Mouse (Mus musculus): ENCODE results near the gene Pcsk5. TPM values are rescaled to one million over a fixed set of nuclear protein-coding genes. Genes with fewer than 3 reads are reported as not detected.

Gene Pcsk5
- total RNA-seq, 2 experiments from 2014 or later: 2.6 to 2.9 TPM

DNA sequence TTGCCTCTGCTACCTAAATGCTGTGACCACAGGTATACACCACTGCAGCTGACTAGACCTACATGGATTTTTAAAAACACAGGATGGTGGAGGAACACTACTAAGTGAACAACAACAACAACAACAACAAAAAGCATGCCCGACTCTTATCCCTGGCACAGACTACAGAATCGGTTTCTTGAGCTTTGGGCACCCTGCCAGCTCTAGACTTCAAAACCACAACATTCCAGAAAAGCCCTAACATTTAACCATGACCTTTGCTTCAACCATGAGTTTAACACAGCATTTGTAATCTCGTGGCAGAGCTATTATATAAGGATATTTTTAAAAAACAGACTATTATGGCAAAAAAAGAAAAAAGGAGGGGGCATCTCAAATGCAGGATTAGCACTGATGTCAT, 84.6 kb downstream of the Pcsk5 start:
- no peak for DNase-seq (ENCODE audit: low spot score)
- intact Hi-C loops (cut with DNase I): no loop called here

DNA sequence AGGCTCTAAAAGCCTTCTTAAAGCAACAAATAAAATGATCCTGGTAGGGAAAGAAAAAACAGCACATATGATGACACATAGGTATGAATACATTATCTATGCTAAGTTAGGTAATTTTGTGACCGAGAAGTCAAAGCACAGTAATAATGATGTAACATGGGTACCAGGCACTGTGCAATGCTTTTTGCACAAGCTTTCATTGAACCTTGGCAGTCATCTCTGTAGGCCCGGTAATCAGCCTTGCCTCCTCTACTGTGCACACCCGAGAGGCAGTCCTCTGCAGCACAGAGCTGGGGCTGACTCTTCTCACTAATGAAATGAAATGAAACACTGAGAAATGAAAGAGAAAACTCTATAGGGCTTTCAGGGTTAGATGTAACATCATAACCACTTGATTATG, 89.1 kb downstream of the Pcsk5 start:
- intact Hi-C loops (cut with DNase I): no loop called here
- no peak for DNase-seq (ENCODE audit: low spot score)

DNA sequence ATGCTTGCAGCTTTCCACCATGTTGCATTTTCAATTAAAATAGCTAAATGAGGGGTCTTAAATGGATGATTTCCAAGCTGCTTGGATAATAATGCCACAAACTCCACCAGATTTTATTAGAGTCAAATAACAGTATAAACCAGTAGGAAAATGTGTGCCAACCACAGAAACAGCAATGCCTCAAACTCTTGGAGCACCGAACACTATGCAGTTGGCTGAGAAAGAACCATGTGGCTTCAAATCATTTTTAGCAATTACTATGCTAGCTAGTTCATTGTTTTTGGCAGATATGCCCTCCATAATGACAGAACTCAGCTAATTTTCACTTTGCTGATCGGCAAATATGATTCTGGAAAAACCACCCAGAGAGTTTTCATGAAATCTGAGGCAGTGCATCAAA, 92.1 kb downstream of the Pcsk5 start:
- no peak for DNase-seq (ENCODE audit: low spot score)
- intact Hi-C loops (cut with DNase I): no loop called here

DNA sequence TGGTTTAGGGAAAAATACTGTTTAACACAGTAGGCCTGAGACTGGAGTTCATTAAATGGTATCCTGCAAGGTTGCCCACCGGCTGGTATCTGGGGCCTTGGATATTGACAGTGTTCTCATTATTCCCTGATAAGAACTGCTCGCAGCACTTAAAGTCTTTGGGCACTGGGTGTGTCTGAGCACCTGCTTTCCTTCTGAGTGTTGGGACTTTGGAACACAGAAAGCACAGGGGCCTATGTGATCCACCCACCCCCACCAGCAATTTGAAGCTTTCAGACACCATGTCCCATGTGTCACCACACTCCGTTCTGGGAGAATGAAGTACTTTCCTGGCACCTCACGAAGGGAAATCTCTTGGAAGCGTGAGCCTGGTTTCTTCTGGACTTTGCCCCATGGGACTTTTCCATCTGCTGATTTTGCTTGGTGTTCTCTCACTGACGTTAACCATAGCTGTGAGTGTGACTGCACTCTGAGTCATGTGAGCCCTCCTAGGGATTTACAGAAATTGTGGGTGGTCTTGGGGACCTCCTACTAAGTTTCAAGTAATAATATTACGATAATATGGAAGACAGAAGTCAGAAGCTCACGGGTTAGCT, 92.9 kb downstream of the Pcsk5 start:
- intact Hi-C loops (cut with DNase I): no loop called here
- DNase-seq (ENCODE audit: low spot score): no peak

DNA sequence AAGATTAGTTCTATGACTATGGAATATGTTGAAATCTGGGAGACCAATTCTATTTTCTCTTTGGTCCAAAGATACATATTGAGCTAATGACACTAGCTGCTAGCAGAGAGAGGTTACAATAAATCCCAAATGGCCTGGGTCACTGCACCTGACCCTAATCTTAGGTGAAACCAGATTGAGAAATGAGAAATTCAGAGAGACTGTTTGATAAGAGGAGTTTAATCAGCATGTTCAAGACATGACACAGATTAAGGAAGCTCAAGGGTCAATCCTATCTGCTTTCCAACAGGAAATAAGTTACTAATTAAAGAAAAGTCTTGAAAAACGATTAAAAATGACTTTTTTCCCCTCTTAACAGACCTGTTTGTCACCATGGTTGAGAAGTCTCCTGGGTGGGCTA, 96.0 kb downstream of the Pcsk5 start:
- intact Hi-C loops (cut with DNase I): no loop called here
- DNase-seq (ENCODE audit: low spot score): no peak

DNA sequence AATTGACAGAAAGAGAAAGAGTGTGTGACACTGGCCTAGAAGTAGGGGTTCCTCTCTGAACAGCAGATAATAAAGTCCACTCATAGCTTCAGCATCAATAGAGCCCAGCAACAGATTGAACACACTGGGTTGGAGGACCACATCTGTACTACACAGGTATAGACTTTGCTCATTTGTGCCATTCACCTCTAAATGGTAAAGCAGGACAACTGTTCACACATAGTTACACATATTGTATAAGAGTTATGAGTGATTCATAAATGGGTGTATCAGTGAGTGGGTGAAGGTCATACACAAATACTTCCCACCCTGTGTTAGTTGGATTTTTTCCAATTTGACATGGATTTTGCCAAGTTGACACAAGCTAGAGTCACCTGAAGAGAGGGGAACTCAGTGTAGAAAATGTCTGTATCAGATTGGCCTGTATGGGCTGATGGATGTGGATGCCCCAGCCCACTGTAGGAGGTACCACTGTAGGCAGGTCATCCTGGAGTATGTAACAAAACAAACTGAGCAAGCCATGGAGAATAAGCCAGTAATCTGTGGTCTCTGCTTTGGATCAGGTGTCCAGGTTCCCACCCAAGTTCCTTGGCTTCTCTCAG, 104.7 kb downstream of the Pcsk5 start:
- DNase-seq (ENCODE audit: low spot score): no peak
- intact Hi-C loops (cut with DNase I): no loop called here

DNA sequence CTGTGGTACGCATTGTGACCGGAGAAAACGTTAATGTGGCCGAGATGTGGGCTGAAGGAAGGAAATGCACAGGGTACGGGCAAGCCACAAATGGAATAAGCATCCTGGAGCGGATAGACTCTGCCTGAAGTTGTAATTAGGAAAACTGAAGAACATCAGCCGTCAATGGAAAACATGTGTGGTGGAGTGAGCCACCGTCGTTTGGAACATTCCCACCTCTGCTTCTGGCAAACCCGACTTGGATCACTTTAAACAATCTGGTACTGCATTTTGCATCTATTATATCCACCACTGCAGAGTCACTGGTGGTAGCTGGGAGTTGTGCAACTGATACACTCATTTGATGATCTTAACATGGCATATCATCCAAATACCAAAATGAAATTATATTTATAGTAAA, 120.4 kb downstream of the Pcsk5 start:
- no peak for DNase-seq (ENCODE audit: low spot score)
- intact Hi-C loops (cut with DNase I): no loop called here

DNA sequence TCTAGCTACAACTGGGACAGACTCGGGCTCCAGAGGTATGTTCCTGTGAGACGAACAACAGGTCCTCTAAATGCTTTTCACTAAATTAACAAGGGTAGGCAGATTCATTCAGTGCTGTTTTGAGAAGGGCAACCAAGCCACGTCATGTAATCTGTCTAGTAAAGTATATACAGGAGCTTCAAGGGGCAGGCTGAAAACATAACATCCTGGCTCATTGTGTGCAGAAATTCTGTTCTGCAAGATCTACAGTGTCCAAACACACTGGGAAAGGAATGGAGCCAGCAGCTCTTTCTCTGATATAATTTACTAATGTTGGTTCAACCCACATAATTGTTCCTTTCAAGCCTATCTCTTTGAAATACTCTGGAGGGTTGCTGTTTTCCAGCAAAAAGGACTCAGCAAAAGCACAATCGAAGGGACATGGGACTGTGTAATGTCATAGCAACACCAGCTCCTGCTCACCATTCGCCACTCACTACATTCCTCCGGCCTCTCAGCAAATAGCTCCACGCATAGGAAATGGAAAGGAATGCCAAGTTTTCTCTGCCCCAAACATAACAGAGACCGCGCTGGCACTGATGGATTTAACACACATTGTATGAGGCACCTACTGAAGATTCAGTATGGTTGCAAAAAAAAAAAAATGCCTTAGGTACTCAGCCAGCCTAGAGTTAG, 122.0 kb downstream of the Pcsk5 start:
- intact Hi-C loops (cut with DNase I): no loop called here
- DNase-seq (ENCODE audit: low spot score): no peak

DNA sequence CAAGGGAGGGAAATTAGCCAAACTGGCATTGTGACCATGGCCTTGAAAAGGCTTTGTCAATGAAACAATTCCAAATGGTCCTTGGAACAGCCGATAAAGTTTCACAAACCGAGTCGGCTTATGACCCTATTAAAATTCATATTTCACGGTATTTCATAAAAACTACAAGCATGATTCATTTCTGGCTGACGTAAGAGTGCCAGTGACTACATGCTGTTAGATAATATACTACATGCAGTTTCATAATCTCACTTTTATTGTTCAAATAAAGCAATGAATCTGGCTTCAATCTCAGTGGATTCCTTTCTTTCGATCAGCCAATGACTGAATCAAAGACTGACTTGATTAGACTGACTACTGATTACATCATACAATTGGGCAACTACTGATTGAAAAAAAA, 145.8 kb downstream of the Pcsk5 start:
- DNase-seq (ENCODE audit: low spot score): no peak
- intact Hi-C loops (cut with DNase I): no loop called here

DNA sequence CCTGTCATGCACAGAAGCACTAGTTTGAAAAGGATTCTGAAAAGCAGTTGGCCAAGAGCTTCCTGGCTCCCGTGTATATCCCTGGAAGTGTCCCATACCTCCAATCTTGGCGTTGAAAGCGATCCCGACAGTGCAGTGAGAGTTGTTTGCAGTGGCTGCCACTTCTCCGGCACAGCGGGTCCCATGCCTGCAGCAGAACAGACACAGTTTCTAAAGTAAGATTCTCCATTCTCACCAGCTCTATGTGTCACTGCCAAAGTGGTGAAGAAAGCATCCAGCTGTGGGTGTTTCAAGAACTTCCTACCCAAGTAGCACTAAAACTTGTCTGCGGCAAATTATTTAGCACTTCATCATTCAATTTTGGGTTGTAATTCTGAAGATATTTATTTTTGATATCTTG, 159.1 kb downstream of the Pcsk5 start:
- intact Hi-C loops (cut with DNase I): no loop called here

DNA sequence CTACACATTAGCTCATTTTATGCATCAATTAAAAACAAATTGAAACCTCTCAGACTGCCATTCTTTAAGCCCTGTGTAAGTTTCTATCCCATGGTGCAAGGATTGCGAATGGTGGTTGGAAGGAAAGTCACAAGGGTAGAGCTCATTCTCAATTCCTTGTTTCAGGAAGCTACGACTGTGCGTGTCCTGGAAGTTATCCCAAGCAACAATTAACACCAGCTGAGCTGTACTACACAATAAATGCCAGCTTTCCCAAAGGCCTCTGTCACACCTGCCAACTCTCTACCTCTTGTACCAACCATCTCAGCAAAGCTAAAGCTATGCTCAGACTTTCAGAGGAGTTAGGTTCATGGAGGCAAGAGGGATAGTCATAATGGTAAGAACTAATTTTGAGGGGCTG, 174.8 kb downstream of the Pcsk5 start:
- DNase-seq (ENCODE audit: low spot score): no peak
- intact Hi-C loops (cut with DNase I): no loop called here

More for the DNA sequence above, 159.1 kb downstream of the Pcsk5 start:
- DNase-seq (ENCODE audit: low spot score): no peak

DNA sequence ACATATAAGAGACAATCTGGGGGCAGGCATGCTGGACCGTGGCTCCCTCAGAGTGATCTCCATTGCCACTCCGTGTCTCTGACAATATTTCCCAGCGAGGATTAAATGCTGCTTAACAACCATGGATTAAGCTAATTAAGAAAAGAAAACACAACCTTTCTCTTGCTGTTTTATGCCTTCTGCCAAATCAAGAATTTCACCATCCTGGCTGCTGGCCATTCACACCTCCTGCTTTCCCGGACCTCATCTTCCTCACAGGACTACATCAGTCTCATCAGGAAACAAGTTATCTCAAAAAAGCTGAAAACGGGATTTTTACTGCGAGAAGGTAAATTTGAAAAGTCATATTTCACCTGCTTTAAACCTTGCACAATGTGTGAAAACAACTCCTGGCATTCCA, 175.2 kb downstream of the Pcsk5 start:
- intact Hi-C loops (cut with DNase I): no loop called here
- no peak for DNase-seq (ENCODE audit: low spot score)

DNA sequence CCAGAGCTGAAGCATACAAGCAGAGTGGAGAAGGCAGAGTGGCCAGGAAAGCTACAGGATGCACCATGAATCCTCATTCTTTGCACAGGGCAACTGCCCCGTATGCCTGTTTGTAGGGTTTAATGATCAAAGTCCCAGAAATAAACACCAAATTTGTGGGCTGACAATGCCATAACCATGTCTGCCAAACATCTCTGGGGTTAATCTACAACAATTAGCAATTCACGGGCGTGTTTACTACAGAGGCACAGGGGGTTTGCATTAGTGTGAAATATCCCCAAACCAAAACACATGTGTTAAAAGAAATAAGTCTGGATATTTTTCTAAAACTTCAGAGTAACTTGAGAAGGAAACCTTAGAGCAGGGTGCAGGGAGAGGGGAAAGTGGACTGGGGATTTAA, 178.1 kb downstream of the Pcsk5 start:
- no peak for DNase-seq (ENCODE audit: low spot score)
- intact Hi-C loops (cut with DNase I): no loop called here

DNA sequence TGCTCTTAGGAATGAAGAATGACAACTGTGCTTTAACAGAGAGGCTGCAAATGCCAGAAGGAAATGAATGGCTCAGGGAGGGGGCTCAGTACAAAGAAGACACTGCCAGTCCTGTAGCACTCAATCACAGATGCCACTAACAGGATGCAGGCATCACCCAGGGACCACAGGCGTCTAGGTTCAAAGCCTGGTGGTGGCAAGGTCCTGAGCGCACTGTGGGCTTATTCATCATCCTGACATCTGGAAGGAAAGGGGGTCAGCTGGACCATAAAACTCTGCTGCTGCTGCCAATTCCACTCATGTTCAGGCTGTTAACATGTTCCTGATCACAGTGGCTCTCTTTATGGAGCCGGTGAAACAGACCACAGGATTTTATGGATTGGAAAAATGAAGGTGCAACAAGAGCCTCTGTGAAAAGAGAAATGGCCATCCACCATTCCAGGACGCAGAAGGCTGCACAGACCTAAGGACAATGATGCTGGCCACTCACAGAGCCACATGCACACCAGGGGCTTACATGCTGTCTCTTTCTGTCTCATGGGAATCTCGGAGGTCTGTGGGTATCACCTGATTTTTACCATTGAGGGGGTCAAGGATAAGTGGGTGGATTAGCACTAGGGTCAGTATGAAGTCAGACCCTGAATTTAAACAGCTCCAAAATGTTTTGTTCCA, 186.5 kb downstream of the Pcsk5 start:
- intact Hi-C loops (cut with DNase I): no loop called here
- no peak for DNase-seq (ENCODE audit: low spot score)

DNA sequence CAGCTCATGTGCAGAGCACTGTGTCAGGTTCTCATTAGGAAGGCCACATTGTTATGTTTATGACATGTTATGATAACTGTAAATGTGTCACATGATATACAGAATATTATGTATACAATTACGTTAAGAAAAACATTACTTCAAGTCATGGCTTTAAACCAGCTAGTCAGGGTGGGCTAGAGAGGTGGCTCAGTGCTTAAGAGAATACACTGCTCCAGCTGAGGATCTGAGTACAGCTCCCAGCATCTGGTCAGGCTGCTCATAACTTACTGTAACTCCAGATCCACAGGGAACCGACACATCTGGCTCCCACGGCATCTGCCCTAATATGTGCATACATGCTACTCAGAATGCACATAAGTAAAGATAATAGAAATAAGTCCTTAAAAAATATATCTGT, 187.5 kb downstream of the Pcsk5 start:
- no peak for DNase-seq (ENCODE audit: low spot score)

DNA sequence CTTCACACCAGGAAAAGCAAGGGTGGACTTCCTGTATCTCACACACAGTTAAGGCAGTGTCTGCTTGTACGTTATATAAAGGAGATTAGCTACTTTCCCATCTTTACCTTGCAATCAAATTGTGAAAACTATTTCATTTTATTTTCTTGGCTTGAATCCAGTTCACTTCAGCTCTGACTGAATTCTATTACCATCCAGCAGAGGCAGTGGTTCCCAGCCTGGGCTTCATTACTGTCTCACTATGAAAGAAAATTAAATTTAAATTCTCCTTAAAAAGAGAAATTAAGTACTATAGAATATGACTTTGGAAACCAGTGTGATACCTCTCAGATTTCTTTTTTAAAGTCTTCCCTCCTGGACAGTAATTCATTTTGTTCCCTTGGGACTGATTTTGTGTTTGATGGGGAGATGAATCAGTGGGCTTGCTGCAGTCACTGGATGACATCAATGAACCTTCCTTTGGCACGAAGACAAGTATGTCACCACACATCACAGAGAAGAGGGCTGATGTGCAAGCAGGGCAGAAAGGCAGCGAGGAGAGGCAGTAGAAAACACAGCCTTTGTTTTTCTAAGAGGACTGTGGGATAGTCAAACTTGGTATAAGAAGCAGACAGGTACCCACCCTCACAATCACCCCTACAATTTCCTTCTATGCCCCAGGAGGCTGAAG, 194.2 kb downstream of the Pcsk5 start:
- intact Hi-C loops (cut with DNase I): no loop called here

More for the DNA sequence above, 187.5 kb downstream of the Pcsk5 start:
- intact Hi-C loops (cut with DNase I): no loop called here

DNA sequence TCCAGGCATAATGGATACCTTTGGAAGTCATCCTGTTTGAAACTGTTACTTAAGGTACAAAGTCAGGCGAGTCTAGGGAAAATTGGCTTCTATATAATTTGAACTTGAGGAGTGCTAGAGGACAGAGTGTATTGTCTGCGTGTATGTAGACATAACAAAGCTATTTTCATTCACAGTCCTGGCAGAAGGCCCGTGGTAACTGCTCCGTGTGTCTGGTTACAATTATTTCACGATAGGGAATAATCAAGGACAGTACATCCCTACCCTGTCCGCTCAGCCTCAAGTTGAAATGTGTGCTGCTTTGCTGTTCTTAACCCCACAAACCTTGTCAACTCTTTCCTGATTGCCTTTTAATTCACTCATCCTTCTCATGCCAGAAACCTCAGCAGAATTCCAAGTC, 201.4 kb downstream of the Pcsk5 start:
- no peak for DNase-seq (ENCODE audit: low spot score)
- intact Hi-C loops (cut with DNase I): no loop called here

More for the DNA sequence above, 194.2 kb downstream of the Pcsk5 start:
- no peak for DNase-seq (ENCODE audit: low spot score)

DNA sequence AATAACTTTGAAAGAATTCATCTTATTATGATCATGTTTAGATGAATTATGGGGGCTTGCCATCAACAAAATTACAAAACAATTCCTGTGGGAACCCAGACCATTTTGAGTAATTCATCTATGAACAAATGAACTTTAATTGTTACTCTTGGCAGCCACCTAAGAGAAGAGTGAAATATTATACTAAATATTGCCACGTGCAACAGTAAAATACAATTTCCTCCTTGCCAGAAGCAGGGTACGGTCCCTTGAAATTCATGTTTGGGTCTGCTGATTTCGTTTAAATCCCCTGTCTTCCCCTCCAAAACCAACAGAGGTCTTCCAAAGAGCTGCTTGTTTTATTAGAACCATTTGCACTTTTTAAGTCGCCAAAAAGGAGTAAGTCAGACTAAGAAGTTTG, 221.8 kb downstream of the Pcsk5 start:
- no peak for DNase-seq (ENCODE audit: low spot score)
- intact Hi-C loops (cut with DNase I): no loop called here

DNA sequence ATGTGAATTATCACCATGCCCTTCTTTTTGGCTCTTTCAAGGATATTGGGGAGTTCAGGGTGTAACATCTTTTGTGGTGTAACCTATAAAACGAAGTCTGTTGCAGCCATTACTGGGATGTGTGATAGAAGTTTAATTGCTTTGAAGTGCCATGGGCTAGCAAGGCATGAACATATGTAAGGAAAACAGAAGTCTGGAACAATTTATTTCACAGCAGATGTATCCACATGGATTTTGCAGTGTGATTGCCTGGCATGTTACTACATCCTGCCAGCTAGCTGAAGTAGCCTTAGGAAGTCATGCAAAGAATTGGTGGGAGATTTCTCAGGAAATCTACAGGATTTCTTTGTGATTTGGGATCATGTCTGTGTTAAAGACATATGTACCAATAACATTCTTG, 230.9 kb downstream of the Pcsk5 start:
- intact Hi-C loops (cut with DNase I): no loop called here

DNA sequence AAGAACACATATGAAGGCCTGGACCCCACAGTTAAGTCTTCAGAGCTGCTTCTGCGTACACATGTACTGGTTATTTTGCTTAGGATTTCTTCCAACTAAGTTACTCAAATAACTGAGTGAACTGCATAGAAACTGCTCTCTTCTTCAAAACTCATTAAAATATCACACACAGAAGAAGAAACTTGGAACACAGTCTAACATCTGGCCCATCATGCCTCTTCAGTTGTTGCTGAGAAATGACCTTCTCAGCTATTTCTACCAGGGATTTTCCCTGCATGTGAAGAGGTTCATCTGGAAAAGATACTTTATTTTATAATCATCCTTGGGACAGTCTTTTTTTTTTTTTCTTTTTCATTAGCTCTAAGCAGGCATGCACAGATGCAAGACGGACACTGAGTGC, 231.3 kb downstream of the Pcsk5 start:
- intact Hi-C loops (cut with DNase I): no loop called here
- no peak for DNase-seq (ENCODE audit: low spot score)

More for the DNA sequence above, 230.9 kb downstream of the Pcsk5 start:
- no peak for DNase-seq (ENCODE audit: low spot score)

DNA sequence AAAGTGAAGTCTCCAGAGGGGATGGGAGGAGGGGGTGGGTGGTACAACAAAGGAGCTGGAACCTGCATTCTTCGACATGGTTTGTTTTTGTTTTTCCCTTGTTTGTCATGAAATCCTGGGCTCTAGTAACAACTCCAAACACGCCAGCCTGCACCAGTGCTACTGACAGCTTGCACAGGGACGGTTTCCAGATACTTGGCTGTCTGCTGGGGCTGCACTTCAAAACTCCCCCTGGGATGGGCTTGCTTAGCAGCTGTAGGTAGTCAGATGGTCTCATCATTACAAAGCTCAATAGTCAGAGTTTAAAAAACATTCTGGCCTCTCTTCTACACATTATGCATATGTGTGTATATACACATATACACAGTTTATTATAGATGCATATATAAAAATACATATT, 234.1 kb downstream of the Pcsk5 start:
- no peak for DNase-seq (ENCODE audit: low spot score)
- intact Hi-C loops (cut with DNase I): no loop called here

Measured in heart, postnatal 25 days (tissue).